Mouse (Mus musculus): ENCODE data around the gene Nol6. TPM values are rescaled to one million over a fixed set of nuclear protein-coding genes. Genes with fewer than 3 reads are reported as not detected.

Gene Nol6
- polyA plus RNA-seq, 1 experiment from 2014 or later, result 4.7 TPM

GRCm38 (mm10) chr4:41136811-41137210 lies 12.6 kb upstream of the Nol6 start:
- no peak for TF ChIP-seq EP300 (IDR thresholded peaks at IDR 0.05; ENCODE audit: low read depth)
- no peak for TF ChIP-seq CTCF (IDR thresholded peaks at IDR 0.05; ENCODE audit: low read depth)
- Histone ChIP-seq H3K4me2 (ENCODE audit: low read depth, low read length) (peak overlapping the region; percentile 71), H3K36me3 (replicated peaks; ENCODE audit: insufficient read depth, low read length) (peaks cover 24% of the 10 kb centered on the region), H3K4me1 (ENCODE audit: insufficient read depth) (peaks cover 37% of the 10 kb centered on the region), H3K4me3 (ENCODE audit: low read depth, low read length) (peak overlapping the region; percentile 92), H3K27me3 (ENCODE audit: insufficient read depth, low read length) (no peaks in the 10 kb centered on the region), H3K9me3 (ENCODE audit: low read length) (no peaks in the 10 kb centered on the region), H3K9ac (replicated peaks) (peak overlapping the region; percentile 99), H3K27ac (ENCODE audit: low read depth) (peak overlapping the region; percentile 99)
- ATAC-seq, result 0 out of 2 replicates have a peak, but pooled peaks have one; percentile 6
- DNase-seq, result peak; percentile 59
- WGBS (ENCODE audit: insufficient replicate concordance), result 2% methylated on average over 8 of the region's 8 CpGs

- Histone ChIP-seq H3K4me1 (ENCODE audit: insufficient read depth) (peaks cover 38% of the 10 kb centered on the region), H3K4me3 (ENCODE audit: low read depth, low read length) (peak overlapping the region; percentile 92), H3K9me3 (ENCODE audit: low read length) (no peaks in the 10 kb centered on the region), H3K36me3 (replicated peaks; ENCODE audit: insufficient read depth, low read length) (peaks cover 24% of the 10 kb centered on the region), H3K27ac (ENCODE audit: low read depth) (peak overlapping the region; percentile 99), H3K4me2 (ENCODE audit: low read depth, low read length) (peak overlapping the region; percentile 71), H3K27me3 (ENCODE audit: insufficient read depth, low read length) (no peaks in the 10 kb centered on the region), H3K9ac (replicated peaks) (peak overlapping the region; percentile 99)
- TF ChIP-seq EP300 (IDR thresholded peaks at IDR 0.05; ENCODE audit: low read depth) (no peak), CTCF (IDR thresholded peaks at IDR 0.05; ENCODE audit: low read depth) (no peak)
- DNase-seq (peak; percentile 63), ATAC-seq (peak; percentile 52)
- 0% methylated on average over 4 of the region's 4 CpGs for WGBS (ENCODE audit: insufficient replicate concordance)
These were observed 12.2 kb upstream of the Nol6 start for GRCm38 (mm10) chr4:41136454-41136805.

GRCm38 (mm10) chr4:41135711-41136453 lies 11.6 kb upstream of the Nol6 start, which contains the start of gene Ube2r2:
Gene Ube2r2 (plus strand): TSS chr4:41135743.
- no peak for DNase-seq
- WGBS (ENCODE audit: insufficient replicate concordance), result under 1% methylated on average over 43 of the region's 65 CpGs
- H3K27ac ChIP-seq (ENCODE audit: low read depth), result peak within 1 kb of the TSS; percentile 99
- ATAC-seq, result peak; percentile 66
- H3K27me3 ChIP-seq (ENCODE audit: insufficient read depth, low read length), result no peaks in the 10 kb centered on the region
- peak within 1 kb of the TSS; percentile 71 for H3K4me2 ChIP-seq (ENCODE audit: low read depth, low read length)
- peak within 1 kb of the TSS; percentile 99 for H3K9ac ChIP-seq (replicated peaks)
- H3K9me3 ChIP-seq (ENCODE audit: low read length), result no peaks in the 10 kb centered on the region
- peak within 1 kb of the TSS; percentile 92 for H3K4me3 ChIP-seq (ENCODE audit: low read depth, low read length)
- TF ChIP-seq CTCF (IDR thresholded peaks at IDR 0.05; ENCODE audit: low read depth), result no peak
- no peak for TF ChIP-seq EP300 (IDR thresholded peaks at IDR 0.05; ENCODE audit: low read depth)
- H3K36me3 ChIP-seq (replicated peaks; ENCODE audit: insufficient read depth, low read length), result peaks cover 21% of the 10 kb centered on the region
- H3K4me1 ChIP-seq (ENCODE audit: insufficient read depth), result peaks cover 38% of the 10 kb centered on the region

GRCm38 (mm10) chr4:41134935-41135710 lies 10.9 kb upstream of the Nol6 start:
- H3K27me3 ChIP-seq (ENCODE audit: insufficient read depth, low read length), result no peaks in the 10 kb centered on the region
- peaks cover 14% of the 10 kb centered on the region for H3K36me3 ChIP-seq (replicated peaks; ENCODE audit: insufficient read depth, low read length)
- H3K9ac ChIP-seq (replicated peaks), result peak overlapping the region; percentile 99
- WGBS (ENCODE audit: insufficient replicate concordance), result 0% methylated on average over 19 of the region's 70 CpGs
- no peaks in the 10 kb centered on the region for H3K9me3 ChIP-seq (ENCODE audit: low read length)
- DNase-seq (peak; percentile 90), ATAC-seq (peak; percentile 78)
- H3K4me3 ChIP-seq (ENCODE audit: low read depth, low read length), result peak overlapping the region; percentile 92
- TF ChIP-seq EP300 (IDR thresholded peaks at IDR 0.05; ENCODE audit: low read depth) (no peak), CTCF (IDR thresholded peaks at IDR 0.05; ENCODE audit: low read depth) (no peak)
- H3K4me2 ChIP-seq (ENCODE audit: low read depth, low read length), result peak overlapping the region; percentile 71
- peaks cover 41% of the 10 kb centered on the region for H3K4me1 ChIP-seq (ENCODE audit: insufficient read depth)
- H3K27ac ChIP-seq (ENCODE audit: low read depth), result peak overlapping the region; percentile 99

GRCm38 (mm10) chr4:41133529-41134291 lies 9.5 kb upstream of the Nol6 start:
- H3K4me2 ChIP-seq (ENCODE audit: low read depth, low read length), result peak overlapping the region; percentile 71
- H3K9ac ChIP-seq (replicated peaks), result no peak overlapping the region; the same call in 1 of the 2 replicates
- H3K9me3 ChIP-seq (ENCODE audit: low read length), result no peaks in the 10 kb centered on the region
- H3K4me3 ChIP-seq (ENCODE audit: low read depth, low read length), result no peak overlapping the region; the same call in 1 of the 2 replicates
- ATAC-seq, result no peak
- H3K27ac ChIP-seq (ENCODE audit: low read depth), result peak overlapping the region; percentile 99
- H3K36me3 ChIP-seq (replicated peaks; ENCODE audit: insufficient read depth, low read length), result peaks cover 4% of the 10 kb centered on the region; the same call in 1 of the 2 replicates
- DNase-seq, result no peak
- TF ChIP-seq EP300 (IDR thresholded peaks at IDR 0.05; ENCODE audit: low read depth), result peak; percentile 86
- no peak for TF ChIP-seq CTCF (IDR thresholded peaks at IDR 0.05; ENCODE audit: low read depth)
- 65% methylated on average over 6 of the region's 6 CpGs for WGBS (ENCODE audit: insufficient replicate concordance)
- H3K27me3 ChIP-seq (ENCODE audit: insufficient read depth, low read length), result no peaks in the 10 kb centered on the region
- peaks cover 36% of the 10 kb centered on the region for H3K4me1 ChIP-seq (ENCODE audit: insufficient read depth)

Measured in liver, postnatal 0 days (tissue).